Mouse (Mus musculus) heart, postnatal 36 days (tissue): ENCODE measurements around the gene Herc6. TPM values are rescaled to one million over a fixed set of nuclear protein-coding genes. Genes with fewer than 3 reads are reported as not detected.
A peak's percentile ranks its signal among the peaks of the same experiment; 100 is the strongest.

Experiments used
- DNase-seq, 2 experiments: peaks; one replicate each; pipeline ENCODE4 v3.0.0; 2021 to 2022
- intact Hi-C: fragments of 180-260 bp; cut with DNase I; formaldehyde crosslinking; loops from one replicate; pipeline ENCODE4 v1.15.1; 2025
- total RNA-seq, 2 experiments: library from RNA; stranded (reverse); gene quantifications; 2 replicates each; pipeline ENCODE4 v1.2.3; 2021

The Herc6 gene
- total RNA-seq, 2 experiments from 2014 or later: 2.9 to 4.9 TPM

DNA sequence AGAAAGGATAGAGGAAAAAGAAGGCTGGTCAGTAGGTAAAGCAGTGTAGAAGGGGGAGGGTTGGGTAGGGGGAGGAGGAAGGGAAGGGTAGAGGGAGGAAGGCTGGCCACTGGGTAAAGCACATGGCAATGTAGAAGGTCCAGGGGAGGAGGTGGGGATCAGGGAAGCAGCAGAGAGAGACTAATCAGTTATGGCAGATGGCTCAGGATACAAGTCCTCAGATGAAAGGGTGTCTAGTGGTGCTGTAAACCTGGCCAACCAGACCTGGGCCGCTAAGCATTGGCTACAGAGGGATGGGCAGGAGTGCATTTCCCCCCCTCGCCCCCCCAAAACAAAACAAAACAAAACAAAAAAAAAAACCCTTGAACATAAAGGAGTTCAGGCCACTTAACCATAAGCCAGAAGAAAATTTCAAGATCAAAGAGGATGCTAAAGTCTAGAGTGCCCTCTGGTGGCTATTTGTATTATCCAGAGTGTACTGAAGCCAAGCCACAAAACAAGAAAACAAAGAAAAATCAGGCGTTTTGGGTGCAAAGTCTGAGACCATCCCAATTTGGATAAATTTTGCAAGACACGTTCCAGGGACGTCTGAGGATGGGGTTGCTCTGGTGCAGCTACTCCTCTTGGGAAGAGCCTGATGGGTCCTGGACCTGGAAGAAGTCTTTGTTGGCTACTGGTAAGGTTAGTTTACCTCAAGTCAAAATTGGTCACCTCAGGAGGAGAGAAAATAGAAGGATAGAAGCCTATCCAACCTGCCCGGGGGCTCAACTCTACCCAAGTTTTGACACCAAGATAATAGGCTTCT lies 10.4 kb upstream of the Herc6 start:
- intact Hi-C loops: loop anchor here (1.0 to 2.0 kb wide), 2 partner anchors 139 to 762 kb away; no protein-coding TSS in a partner anchor
- DNase-seq: peak; percentile 32 to 42

- intact Hi-C loops: loop anchor here (2.0 kb wide), 1 partner anchor 763 kb away; no protein-coding TSS in a partner anchor
- DNase-seq: no peak
Observed at GRCm38 (mm10) chr6:57571587-57571986, 9.2 kb upstream of the Herc6 start.

- no peak for DNase-seq
- intact Hi-C loops: loop anchor here (2.0 kb wide), 1 partner anchor 47 kb away; the partner anchor contains the start of gene Ppm1k
Observed at GRCm38 (mm10) chr6:57581595-57581994, 795 bp downstream of the Herc6 start.

DNA sequence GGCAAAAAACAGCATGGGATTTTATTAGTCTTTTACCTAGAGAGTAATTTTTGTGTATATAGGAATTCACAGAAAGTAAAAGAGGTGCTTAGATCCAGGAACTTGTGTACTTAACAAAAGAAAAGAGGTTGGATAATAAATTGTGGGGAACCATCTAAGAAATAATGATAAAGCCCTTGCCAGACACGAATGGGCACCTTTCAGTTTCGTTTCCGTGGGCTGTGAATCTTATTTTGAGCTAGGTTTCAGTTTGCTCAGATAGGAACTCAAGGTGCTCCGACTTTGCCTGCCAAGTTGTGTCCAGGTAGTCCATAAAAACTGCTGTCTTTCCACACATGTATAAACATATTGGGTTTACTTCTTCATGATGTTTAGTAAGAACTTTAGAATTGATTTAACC lies 1.6 kb downstream of the Herc6 start:
- no peak for DNase-seq
- intact Hi-C loops: no loop called here

DNA sequence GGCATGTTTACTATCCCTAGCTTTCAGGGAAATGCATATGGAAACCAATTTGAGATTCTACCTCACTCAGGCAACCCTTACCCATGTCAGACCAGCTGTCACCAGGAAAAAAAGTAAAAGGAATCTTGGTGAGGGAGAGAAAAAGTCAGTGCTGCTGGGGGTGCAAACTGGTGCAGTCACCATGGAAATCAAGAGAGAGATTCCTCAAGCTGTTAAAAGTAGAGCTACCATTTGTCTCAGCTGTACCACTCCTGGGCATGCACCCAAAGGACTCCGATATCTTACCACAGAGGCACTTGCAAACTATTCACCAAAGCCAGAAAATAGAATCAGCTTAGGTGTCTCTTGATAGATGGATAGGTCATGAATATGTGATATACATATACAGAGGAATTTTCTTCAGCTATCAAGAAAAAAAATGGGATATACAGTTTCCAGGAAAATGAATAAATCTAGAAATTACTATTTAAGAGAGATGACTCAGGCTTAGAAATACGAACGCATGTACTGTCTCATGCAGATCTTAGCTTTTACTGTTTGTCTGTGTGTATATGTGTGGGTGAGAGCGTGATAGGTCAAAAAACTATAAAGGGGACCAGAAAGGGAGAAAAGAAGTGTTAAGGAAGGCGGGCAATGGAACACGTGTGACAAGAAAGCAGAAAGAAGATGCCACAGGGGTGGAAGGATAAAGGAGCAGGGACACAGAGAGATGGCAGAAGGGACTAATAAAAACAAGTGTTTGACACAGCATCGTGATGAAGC lies 24.9 kb downstream of the Herc6 start:
- no peak for DNase-seq
- intact Hi-C loops: no loop called here

- DNase-seq: no peak
- intact Hi-C loops: no loop called here
Observed at GRCm38 (mm10) chr6:57607999-57608398, 27.2 kb downstream of the Herc6 start.

GRCm38 (mm10) chr6:57609631-57610030 lies 28.8 kb downstream of the Herc6 start:
- no peak for DNase-seq
- intact Hi-C loops: loop anchor here (1.0 kb wide), 1 partner anchor 250 kb away; no protein-coding TSS in a partner anchor

GRCm38 (mm10) chr6:57615788-57616187 lies 35.0 kb downstream of the Herc6 start:
- intact Hi-C loops: no loop called here
- no peak for DNase-seq

DNA sequence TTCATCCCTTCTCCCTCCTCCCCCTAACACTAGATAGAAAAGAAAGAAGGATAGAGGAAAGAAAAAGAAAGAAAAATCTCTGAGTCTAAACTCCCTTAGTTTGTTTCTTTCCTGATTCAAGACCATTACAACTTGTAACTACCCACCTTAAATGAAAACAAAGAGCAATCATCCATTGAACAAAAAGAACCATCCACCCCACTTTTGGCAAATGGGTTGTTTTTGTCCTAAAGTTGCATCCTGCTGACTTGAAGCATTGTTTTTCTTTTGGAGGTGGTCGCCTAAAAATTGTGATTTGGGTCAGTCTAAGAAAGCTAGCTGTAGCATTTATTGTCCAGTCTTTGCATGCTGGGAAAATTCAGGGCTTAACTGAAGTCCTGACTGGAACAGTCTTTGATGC lies 58.7 kb downstream of the Herc6 start:
- intact Hi-C loops: no loop called here
- no peak for DNase-seq

DNA sequence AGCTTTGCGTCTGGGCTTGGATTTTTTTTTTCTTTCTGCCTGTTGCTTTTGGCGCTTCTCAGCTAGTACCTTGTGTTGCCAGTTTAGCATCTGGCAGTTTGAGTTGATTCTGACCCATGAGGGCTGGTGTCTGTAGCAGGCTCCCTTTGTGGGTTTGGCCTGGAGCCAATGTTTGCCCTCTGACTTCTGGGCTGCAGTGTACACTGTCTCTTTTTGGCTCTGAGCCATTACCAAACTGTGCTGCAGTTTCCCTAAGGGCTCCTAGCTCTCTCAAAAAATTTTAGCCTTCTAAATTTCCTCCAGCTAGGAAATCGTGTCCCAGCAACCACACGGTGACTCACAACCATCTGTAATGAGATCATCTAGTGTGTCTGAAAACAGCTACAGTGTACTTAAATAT lies 61.0 kb downstream of the Herc6 start:
- intact Hi-C loops: no loop called here

DNA sequence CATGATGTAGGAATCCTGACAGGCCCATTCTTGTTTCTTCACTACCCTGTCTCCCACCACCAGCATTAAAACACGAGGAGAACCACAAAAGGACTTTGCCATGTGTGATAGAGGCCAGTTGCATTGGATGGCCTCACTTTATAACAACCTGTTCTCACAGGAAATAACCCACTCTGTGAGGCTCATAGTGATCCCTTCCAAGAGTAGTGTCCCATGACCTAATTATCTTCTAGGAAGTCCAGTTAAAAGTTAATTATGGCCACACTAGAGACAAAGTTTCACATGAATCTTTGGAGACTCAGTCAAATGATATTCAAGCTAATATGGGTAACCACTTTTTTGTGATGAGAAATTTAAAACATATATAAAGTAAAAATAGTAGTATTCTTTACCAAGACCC lies 66.5 kb downstream of the Herc6 start:
- intact Hi-C loops: no loop called here

More for the DNA sequence above, 61.0 kb downstream of the Herc6 start:
- peak; percentile 29 to 32 for DNase-seq

DNA sequence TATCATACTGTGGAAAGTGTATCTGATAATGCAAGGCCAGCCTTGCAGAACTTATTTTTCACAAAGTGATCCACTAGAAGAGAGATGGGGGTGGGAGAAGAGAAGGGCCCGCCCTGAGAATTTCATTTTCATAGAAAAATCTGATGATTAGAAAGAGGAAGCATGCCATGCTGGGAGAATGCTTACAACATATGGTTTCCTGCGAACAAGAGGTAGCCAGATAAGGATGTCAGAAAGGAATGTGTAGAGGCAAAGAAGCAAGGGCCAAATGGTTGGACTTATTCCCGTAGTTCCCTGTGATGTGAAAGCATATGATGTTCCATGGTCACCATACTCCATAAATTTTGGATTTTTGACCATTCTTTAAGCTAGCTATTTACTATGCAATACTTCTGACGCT lies 80.5 kb downstream of the Herc6 start:
- DNase-seq: no peak
- intact Hi-C loops: no loop called here

More for the DNA sequence above, 66.5 kb downstream of the Herc6 start:
- DNase-seq: no peak

DNA sequence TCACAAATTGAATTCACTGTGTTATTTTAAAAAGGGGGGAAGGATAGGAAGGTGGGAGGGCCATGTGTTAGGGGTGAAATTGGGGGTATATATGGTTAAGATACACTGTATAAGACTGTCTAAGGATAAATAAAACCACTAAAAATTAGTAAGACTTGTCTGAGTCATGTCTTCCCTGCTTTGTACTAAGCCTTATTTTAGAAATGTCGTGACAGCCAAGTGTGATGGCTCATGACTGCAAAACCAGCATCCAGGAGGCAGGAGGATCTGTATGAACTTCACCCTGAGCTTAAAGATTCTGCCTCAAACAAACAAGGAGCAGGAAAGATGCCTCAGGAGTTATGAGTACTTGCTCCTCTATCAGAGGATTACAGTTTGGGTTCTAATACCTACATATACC lies 103.4 kb downstream of the Herc6 start:
- DNase-seq: no peak
- intact Hi-C loops: no loop called here

DNA sequence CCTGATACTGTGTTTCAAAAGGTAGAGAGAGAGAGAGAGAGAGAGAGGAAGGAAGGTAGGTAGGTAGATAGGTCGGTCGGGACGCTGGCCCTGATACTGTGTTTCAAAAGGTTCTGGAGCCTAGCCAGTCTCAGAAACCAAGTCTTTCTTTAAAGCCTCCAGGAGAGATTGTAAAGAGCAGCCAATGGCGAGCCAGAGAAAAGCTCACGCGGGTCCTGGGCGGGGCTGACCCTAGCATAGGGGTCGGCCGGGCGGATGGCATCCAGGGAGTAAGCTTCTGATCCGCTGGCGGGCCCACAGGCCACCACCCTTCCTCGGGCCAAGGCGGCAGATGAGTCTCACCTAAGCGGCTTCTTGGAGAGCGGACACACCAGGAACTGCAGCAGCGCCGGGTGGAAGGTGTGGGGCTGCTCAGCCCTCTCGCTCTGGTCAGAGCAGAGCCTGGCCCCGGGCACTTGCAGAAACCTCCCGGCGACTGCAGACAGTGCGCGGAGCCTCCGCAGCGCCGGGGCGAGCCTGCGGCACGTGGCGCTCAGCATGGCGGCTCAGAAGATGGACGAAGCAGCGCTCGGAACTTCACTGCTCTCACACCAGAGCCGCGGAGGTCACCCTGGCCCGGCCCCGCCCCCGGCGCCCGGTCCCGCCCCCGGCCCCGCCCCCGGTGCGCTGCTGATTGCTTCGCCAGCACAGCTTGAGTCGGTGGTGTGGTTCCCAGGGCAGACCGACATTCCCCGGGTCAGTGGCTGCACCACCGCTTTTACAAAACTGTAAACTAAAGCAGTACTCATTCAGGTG lies 110.9 kb downstream of the Herc6 start, which contains the start of gene Pyurf:
TSS of gene Pyurf (minus strand) at position 612 of the 795 bp plus-strand sequence.
- peak; percentile 83 to 85 for DNase-seq
- intact Hi-C loops: loop anchor here (1.0 to 10.0 kb wide), 4 partner anchors 12 to 977 kb away; partner anchors contain the start of genes Avl9, Nt5c3 and Vmn1r4

- DNase-seq: no peak
- intact Hi-C loops: loop anchor here (5.0 to 10.0 kb wide), 3 partner anchors 129 to 978 kb away; partner anchors contain the start of genes Avl9, Nt5c3 and Vmn1r4
Observed at GRCm38 (mm10) chr6:57693116-57693515, 112.3 kb downstream of the Herc6 start.

DNA sequence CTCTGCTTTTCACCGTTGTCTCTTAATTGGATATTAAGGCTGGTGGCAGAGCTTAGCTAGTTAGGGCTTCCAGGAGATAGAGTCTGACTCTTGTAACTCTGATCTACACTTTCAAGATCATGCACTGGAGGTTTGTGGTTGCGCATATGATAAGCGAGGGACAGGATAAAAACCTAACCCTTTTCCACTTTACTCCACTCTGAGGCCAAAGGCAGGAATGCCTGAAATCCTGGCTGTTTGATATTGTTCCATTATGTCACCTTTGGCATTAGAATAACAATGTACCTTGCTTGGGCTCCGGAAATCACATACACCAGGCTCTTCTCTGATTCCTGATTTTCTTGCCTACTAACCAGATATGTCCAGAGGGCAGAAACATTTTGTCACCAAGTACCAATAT lies 120.9 kb downstream of the Herc6 start:
- intact Hi-C loops: loop anchor here (5.0 to 10.0 kb wide), 2 partner anchors 164 to 907 kb away; partner anchors contain the start of genes Kbtbd2 and Ppm1k
- DNase-seq: no peak

- intact Hi-C loops: loop anchor here (5.0 to 10.0 kb wide), 2 partner anchors 165 to 908 kb away; partner anchors contain the start of genes Kbtbd2 and Ppm1k
- DNase-seq: no peak
Observed at GRCm38 (mm10) chr6:57702376-57702742, 121.6 kb downstream of the Herc6 start, which contains the start of gene Lancl2. Gene Lancl2 (plus strand): TSS chr6:57702540.

DNA sequence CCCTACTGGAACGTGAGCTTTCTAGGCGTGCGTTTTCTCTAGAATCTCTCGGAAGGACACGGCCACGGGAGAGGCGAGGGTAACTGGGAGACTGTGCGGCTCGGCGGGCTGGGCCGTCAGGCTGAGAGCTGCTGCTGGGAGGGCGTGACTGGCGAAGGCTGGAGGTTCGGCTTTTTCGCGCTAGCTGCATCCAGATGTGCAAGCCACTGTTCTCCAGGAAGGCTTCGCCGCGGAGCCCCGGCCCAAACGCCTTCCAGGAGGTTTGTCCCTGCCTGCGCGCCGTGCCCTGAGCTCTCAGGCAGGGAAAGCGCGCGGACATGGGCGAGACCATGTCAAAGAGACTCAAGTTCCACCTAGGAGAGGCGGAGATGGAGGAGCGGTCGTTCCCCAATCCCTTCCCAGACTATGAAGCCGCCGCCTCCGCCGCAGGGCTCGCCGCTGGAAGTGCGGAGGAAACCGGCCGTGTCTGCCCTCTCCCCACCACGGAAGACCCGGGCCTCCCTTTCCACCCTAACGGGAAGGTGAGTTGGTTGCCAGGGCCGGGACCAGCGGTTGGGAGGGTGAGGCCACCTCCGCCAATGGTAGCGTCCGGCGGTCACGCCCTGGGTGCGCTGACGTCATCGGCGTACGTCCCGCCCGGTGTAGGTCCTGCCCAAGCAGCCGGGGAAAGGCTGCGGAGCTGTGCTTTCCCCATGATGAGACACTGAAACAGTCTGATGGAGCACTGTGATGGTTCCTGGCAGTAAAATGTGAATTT lies 122.1 kb downstream of the Herc6 start:
- DNase-seq: peak; percentile 96 to 98
- intact Hi-C loops: loop anchor here (1.0 to 10.0 kb wide), 3 partner anchors 11 to 908 kb away; partner anchors contain the start of genes Kbtbd2, Ppm1k and Pyurf

GRCm38 (mm10) chr6:57703703-57704102 lies 122.9 kb downstream of the Herc6 start:
- DNase-seq: no peak
- intact Hi-C loops: loop anchor here (1.0 to 10.0 kb wide), 3 partner anchors 11 to 909 kb away; partner anchors contain the start of genes Kbtbd2, Ppm1k and Pyurf
